Mouse (Mus musculus) E14TG2a.4 (cell line): ENCODE data around the gene H1foo.

Experiments used
- CTCF ChIP-seq: conservative IDR thresholded peaks from 2 replicates; pipeline ENCODE4 v1.5.1; 2014; ENCODE audit warnings: low read length
- POU5F1 ChIP-seq: IDR thresholded peaks from 2 replicates; pipeline ENCODE4 v1.6.1; 2014; ENCODE audit warnings: low read length, borderline replicate concordance

GRCm38 (mm10) chr6:115944638-115945037 is at the start of gene H1foo:
- TF ChIP-seq CTCF (no peak), POU5F1 (no peak)
